Mouse (Mus musculus) CD4-positive, CD25-positive, alpha-beta regulatory T cell, adult 4 months (primary cell): ENCODE results near the gene Rab14. TPM values are rescaled to one million over a fixed set of nuclear protein-coding genes. Genes with fewer than 3 reads are reported as not detected.

ENCODE experiments used
- ATAC-seq: one replicate; pipeline ENCODE4 v1.8.0; 2017
- polyA plus RNA-seq, 2 experiments: library from polyadenylated mRNA; unstranded; fragments of 100-300 nt; shearing (Covaris generic); gene quantifications; one replicate each; pipeline ENCODE4 v1.2.1; 2017

Gene Rab14
- polyA plus RNA-seq, result 100 to 1,000 TPM in 1 of 2 experiments, 10 to 100 TPM in 1; 86.1 to 124 TPM

DNA sequence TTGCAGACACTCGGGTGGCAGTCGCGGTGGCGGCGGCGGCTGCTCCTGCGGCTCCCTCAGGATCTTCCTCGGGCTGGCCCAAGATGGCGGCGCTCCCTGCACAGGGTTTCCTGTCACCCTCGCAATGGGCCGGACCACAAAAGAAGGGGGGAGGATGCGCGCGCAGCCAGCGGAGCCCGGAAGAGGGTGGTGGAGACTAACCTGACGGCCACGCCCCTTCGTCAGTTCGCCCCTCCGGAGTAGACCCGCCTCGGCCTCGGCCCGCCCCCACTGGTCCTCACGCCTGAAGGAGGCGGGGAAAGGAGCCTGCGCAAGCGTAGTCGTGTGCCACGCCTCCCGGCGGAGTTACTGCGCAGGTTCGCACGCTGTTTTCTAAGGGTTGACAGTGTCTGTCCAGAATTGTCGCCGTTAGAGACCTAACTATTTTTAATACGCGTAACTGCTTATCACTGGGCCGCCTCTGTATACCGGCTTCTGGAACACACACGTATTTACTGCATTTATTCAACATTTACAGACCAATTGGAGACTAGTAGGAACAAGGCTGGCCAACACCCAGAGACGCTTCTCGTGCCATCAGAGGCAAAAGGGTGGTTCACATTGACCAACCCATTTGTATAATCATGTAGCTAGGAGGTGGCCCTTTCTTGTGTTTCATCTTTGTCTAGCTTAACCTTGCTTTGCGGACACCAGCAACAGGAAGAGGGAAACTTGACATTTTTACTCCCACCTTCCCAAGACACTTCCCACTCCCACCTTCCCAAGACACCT lies at the start of gene Rab14:
TSS of gene Rab14 (minus strand) at position 223 of the 771 bp plus-strand sequence.
- peak; percentile 93 for ATAC-seq

DNA sequence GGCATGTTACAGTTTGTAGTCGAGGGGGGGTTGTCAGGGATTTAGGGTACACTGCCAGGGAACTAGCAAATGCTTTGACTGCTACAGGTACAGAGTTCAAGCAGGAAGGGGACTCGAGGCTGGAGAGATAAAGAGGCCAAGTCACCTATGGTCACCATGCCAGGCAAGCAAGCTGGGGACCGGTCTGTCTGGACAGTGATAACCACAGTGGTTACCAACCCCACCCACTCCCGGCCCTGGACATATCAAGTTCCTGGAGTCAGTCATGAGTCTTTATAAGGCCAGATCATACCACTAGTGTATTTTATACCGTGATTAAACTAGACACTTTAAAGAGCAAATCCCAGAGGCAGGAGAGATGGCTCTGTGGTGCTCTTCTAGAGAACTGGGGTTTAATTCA lies 46.8 kb upstream of the Rab14 start:
- ATAC-seq, result no peak

GRCm38 (mm10) chr2:35244241-35244640 lies 43.3 kb upstream of the Rab14 start:
- ATAC-seq, result no peak

DNA sequence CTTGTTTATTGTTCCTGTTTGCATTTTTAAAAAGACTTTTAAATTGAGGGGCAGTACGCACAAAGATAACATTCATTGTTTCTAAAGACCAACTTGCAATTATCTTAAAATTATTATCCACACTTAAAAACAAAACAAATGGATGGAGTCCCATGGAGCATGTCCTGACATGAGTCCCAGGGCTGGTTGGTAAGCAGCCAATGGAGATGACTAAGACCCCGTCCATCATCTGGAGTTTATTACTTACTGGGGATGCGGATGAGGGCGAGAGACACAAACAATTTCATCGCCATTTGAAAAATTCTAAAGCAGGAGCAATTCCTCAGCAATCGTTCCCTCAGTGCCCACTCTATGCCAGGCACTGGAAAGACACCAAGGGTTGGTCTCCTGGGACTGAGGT lies 34.1 kb upstream of the Rab14 start:
- ATAC-seq, result no peak

- ATAC-seq, result no peak
Observed at GRCm38 (mm10) chr2:35233898-35234297, 33.0 kb upstream of the Rab14 start.

GRCm38 (mm10) chr2:35232595-35233445 lies 31.9 kb upstream of the Rab14 start:
- peak; percentile 69 for ATAC-seq

DNA sequence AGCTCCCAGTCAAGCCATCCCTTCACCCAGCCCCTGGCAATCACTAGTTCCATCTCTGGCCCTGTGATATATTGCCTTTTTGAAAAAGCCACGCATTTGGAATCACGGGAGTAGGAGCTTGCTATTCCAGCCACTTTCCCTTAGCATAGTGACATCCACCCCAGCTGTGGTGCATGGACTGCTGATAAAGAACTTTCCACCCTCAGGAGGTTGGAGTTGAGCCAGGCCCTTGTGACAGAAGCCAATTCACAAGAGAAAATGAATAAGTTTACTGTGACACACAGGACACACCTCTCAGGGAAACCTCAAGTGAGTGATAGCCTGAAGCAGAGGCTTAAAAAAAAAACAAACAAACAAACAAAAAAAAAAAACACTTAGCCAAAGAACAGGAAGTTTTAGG lies 31.0 kb upstream of the Rab14 start:
- no peak for ATAC-seq

DNA sequence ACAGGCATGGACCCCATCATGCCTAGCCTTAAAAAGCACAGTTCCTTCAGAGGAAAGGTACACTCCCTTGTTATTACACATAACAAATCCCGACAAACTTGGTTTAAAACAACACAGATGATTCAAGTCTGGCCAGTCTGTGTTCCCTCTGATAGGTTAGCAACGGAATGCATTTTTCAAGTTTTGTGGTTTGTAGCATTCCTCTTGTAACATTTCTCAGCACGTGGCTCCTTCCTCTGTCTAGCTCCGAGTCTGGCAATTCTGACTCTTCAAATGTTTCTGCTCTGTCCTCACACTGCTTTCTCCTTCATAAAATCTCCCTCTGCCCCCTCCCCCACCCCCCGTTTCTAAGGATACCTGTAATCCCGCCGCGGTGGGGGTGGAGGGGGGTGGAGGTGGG lies 29.3 kb upstream of the Rab14 start:
- no peak for ATAC-seq

- ATAC-seq, result no peak
Observed at GRCm38 (mm10) chr2:35228145-35228544, 27.2 kb upstream of the Rab14 start.

DNA sequence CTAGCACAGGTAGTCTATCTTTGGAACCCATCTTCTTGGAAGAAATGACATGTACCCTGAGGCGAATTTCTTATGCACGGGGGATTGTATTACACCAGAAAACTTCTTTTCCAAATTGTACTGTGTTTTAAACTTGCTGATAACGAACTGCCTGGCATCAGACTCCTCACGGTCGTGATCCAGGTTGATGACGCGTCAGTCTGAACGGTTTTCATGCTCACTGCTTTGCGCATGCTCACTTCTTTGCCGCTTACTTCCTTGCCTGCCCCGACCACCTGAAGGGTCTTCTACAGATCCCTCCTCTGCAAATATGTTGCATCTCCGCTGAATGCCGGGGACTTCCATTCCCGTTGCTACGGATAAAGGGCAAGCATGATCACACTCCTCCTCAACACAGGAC lies 23.4 kb upstream of the Rab14 start:
- no peak for ATAC-seq

DNA sequence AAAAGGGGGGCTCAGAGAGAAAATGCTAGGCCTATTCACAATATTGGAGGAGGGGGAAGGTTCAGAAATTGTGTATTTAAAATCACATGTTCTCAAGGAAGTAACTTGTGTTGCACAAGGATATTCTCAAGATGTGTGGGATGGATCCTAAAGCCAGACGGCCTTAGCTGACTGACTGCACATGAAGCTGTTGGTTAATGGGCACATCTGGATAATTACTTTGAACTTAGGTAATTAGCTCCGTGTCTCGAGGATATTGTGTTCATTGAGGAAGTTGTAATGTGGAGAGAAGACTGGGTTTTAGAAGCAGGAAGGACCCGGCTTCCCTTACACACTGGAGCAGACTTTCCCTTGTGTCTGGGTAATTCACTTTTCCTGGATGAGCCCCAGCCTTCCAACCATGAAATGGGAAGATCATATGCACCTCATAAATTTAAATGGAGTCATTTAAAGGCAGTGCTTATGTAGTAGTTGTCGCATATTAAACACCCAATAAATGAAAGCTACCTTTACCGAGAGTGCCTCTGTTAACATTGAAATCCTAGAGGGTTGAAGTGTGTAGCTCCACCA lies 22.0 kb upstream of the Rab14 start:
- no peak for ATAC-seq

GRCm38 (mm10) chr2:35218736-35219135 lies 17.8 kb upstream of the Rab14 start:
- no peak for ATAC-seq

DNA sequence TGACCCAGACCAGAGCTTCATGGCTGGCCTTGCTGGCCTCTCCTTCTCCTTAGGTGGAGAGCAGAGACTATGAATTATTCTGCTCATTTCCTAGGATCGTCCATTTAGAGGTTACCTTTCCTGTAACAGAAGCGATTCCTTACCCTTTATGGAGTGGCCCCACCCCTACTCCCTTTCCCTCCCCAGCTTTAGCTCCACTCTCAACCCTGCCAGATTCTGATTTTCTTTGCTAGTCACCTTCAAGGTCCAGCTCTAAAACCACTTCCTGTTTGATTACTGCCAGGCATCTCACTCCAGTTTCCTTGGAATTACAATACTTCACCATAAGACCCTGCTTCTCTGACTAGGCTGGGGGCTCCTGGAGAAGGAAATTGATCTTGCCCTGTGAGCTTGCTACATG lies 15.8 kb upstream of the Rab14 start:
- no peak for ATAC-seq

DNA sequence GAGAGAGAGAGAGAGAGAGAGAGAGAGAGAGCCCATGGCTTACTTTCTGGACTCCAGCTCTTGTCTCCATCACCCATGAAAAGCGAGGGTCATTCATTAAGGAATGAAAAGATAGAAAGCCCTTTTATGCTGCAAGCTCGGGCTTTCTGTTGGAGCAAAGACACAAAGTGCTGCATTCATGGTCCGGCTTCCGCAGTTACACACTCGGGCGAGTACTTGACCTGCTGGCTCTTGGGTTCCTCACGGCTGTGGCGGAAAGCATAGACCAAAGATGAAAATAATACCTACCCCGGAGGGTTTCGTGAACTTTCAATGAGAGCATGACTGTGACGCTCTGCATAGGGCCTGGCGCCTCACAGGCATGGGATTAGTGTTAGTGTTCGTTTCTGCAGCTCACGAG lies 14.4 kb upstream of the Rab14 start:
- no peak for ATAC-seq

- ATAC-seq, result peak; percentile 58
Observed at GRCm38 (mm10) chr2:35214881-35215358, 14.0 kb upstream of the Rab14 start.

DNA sequence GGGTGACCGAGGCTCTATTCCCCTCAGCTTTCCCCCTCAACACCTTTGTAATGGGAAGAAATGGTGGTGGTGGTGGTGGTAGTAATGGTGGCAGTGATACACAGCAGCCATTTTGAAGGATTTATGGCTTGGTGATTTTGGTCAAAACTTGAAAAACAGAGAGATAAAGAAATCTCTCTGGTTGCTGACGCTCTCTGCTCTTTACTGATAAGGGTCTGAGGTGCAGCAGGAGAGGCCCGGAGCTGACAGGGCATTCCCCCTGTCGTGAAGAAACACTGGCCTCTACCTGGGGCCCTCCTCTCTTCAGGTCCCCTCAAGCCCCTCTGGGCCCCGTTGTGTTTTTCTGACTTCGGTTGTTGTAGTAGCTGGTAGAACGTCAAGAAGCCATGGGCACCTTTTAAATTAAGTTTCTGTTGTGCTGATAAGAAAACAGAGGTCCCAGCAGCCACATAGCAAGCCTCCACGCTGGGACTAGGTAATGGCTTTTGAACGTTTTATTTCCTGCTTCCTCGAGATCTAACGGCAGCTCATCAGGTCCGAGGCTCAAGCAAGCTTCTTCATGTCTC lies 12.5 kb upstream of the Rab14 start:
- ATAC-seq, result no peak

DNA sequence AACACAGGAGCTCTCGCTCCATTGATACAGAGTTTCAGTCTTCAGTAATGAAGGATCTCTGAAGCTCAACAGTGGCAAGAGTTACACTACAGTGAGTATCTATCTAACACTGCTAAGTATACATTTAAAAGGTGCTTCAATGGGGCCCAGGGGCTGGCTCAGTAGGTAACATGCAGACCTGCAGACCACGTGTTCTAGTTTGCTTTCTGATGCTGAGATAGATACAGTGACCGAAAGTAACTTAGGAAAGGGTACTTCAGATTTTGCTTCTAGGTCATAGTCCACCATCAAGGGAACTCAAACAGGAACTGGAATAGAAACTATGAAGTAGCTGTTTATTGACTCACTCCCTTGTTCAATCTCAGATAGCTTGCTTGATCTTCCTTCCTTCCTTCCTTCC lies 10.8 kb upstream of the Rab14 start:
- ATAC-seq, result no peak

DNA sequence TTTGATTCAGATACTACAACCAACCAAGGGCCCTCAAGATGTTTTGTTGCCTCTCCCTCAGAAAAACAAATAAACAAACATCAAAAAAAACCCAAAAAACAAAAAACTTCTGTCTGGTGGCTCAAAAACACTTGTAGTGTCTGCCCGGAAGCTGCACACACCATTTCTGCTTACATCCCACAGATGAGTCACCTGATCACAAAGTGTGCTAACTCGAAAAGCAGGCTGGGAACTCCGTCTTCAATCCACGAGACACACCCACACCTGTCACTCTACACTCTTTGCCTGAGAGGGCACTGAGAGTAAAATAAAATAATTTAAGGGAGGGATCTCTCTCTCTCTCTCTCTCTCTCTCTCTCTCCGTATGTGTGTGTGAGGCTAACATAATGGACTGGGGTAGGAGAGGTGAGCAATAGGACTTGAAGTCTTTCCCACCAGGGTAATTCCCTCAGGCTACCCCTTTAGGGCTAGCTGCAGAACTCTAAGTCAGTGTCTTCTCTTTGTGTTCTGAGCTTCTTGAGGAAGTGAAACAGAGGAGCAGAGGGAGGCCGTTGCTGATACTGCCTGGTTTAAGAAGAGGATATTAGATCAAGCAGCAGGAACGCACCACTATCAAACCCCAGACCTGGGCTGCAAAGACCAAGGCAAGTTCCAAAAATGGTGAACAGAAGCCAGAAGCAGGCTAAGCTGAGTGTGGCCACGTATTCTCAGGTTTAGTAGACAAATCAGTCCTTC lies 8.2 kb upstream of the Rab14 start:
- peak; percentile 92 for ATAC-seq

DNA sequence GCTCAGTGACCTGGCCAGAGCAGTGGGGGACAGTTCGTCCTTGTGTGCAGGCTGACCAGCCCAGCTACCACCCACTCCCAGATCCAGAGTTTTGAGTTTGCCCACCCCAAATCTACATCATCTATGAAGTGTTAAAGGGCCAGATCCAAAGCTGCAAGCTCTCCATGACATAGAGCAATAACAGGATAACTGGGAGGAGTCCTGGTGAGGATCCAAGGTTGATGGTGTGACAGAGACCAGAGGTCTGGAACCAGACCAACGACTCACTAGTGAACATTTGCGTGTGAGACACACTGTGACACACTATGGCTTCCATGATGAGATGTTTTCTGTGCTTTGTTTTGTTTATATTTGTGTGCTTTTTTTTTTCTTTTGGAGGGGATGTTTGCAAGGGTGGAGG lies 7.1 kb upstream of the Rab14 start:
- ATAC-seq, result no peak

DNA sequence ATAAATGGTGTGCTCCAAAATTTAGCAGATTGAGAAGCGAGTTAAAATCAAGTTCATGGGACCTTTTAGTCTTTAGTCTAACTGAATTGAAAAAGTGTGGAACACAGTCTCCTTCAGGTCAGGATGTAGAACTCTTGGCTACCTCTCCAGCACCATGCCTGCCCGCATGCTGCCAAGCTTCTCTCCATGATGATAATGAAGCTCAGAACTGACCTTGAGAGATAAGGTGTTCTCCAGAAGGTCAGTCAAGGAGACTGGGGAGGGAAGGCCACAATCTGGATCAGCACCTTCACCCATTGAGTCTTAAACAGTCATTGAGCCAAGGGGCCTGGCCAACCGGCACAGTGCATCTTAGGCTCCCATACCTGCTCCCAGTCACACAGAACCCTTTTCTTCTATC lies 5.8 kb upstream of the Rab14 start:
- ATAC-seq, result no peak

DNA sequence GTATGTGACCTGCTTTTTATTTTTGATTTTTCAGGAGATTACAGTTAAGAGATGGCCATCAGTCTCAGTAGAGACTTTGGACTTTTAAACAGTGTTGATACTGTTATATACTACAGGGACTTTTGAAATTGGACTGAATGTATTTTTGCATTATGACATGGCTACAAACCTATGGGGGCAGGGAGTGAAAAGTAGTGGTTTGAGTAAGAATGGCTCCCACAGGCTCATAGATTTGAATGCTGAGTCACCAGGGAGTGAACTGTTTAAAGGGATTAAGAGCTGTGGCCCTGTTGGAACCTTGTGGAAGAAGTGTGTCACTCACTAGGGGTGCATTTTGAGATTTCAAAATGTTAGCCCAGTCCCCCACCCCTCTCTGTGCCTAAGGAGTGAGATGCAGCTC lies 2.8 kb upstream of the Rab14 start:
- ATAC-seq, result no peak
